Mouse (Mus musculus) CH12.LX (cell line): ENCODE measurements around the gene Depp1.

ENCODE experiments used
- CTCF ChIP-seq, 2 experiments: IDR thresholded peaks in 1 of 2; conservative IDR thresholded peaks in 1 of 2; 2 replicates each; pipeline ENCODE4 v1.5.1; 2011 to 2012; ENCODE audit warnings: low read depth in 2 of 2, low read length in 2 of 2, improper control_type of control experiment in 1 of 2, inconsistent platforms in 1 of 2, mild to moderate bottlenecking in 1 of 2, moderate library complexity in 1 of 2
- GABPA ChIP-seq: IDR thresholded peaks from 2 replicates; pipeline ENCODE4 v1.6.1; 2012; ENCODE audit warnings: low read depth, low read length, improper control_type of control experiment, inconsistent platforms; ENCODE audit not compliant: insufficient replicate concordance
- MAFK ChIP-seq: IDR thresholded peaks from 2 replicates; pipeline ENCODE4 v1.6.1; 2011; ENCODE audit warnings: low read length, improper control_type of control experiment; ENCODE audit not compliant: insufficient replicate concordance
- POLR2A ChIP-seq: IDR thresholded peaks from 2 replicates; pipeline ENCODE4 v1.6.1; 2011; ENCODE audit warnings: low read depth, mild to moderate bottlenecking, improper control_type of control experiment, low read length
- USF1 ChIP-seq: IDR thresholded peaks from 2 replicates; pipeline ENCODE4 v1.6.1; 2014; ENCODE audit warnings: low read depth, mild to moderate bottlenecking, inconsistent platforms, low read length, improper control_type of control experiment
- ZKSCAN1 ChIP-seq: IDR thresholded peaks from 2 replicates; pipeline ENCODE4 v1.6.1; 2012; ENCODE audit warnings: low read depth, inconsistent platforms, low read length, improper control_type of control experiment, borderline replicate concordance

- TF ChIP-seq USF1 = peak; percentile 98
- peak; percentile 67; the same call in 1 of the 2 replicates for TF ChIP-seq MAFK
- TF ChIP-seq CTCF (conservative IDR thresholded peaks at IDR 0.05 in 1 of 2, IDR thresholded peaks at IDR 0.05 in 1 of 2; ENCODE audit: low read depth in 2 of 2, low read length in 2 of 2) = no peak
- no peak for TF ChIP-seq ZKSCAN1
- TF ChIP-seq GABPA = no peak
- peak; percentile 67 for TF ChIP-seq POLR2A
Measured at GRCm38 (mm10) chr6:116676355-116676913, 26.0 kb downstream of the Depp1 start.
